Mouse (Mus musculus) heart, embryonic 16.5 days (tissue): ENCODE measurements at regions not wholly inside any gene's neighbourhood (a gene's known extent, or its start where the extent isn't known, plus 50 kb on each side); places are given as distances from the start of the nearest gene placed in this dataset.
A peak's percentile ranks its signal among the peaks of the same experiment; 100 is the strongest.

Experiments
- ATAC-seq: fragments of 200-750 bp; cut with Nextera tagmentation; replicated peaks from 2 replicates; pipeline ENCODE4 v1.8.0; 2017; ENCODE audit warnings: moderate number of reproducible peaks; ENCODE audit not compliant: insufficient read depth, low FRiP score; ENCODE audit errors: extremely low read depth
- H3K27ac ChIP-seq: fragments of 300-500 bp; sonication (generic); 2 replicates; pipeline ENCODE4 v1.5.1; 2014; ENCODE audit warnings: mild to moderate bottlenecking, low read length, control low read depth, moderate library complexity
- H3K27me3 ChIP-seq: fragments of 300-500 bp; sonication (generic); 2 replicates; pipeline ENCODE4 v1.6.1; 2014; ENCODE audit warnings: low read length, mixed read lengths; ENCODE audit not compliant: control insufficient read depth, insufficient read depth
- H3K36me3 ChIP-seq: fragments of 300-500 bp; sonication (generic); 2 replicates; pipeline ENCODE4 v1.6.1; 2014; ENCODE audit not compliant: control insufficient read depth, insufficient read depth
- H3K4me1 ChIP-seq: fragments of 300-500 bp; sonication (generic); 2 replicates; pipeline ENCODE4 v1.6.1; 2014; ENCODE audit warnings: low read length, mixed read lengths; ENCODE audit not compliant: control insufficient read depth, insufficient read depth
- H3K4me2 ChIP-seq: fragments of 300-500 bp; sonication (generic); 2 replicates; pipeline ENCODE4 v1.6.1; 2014; ENCODE audit warnings: low read depth, mild to moderate bottlenecking, control low read depth, low read length
- H3K4me3 ChIP-seq: fragments of 300-500 bp; sonication (generic); 2 replicates; pipeline ENCODE4 v1.5.1; 2014; ENCODE audit warnings: mild to moderate bottlenecking, control low read depth, low read length
- H3K9ac ChIP-seq: fragments of 300-500 bp; sonication (generic); 2 replicates; pipeline ENCODE4 v1.6.1; 2014; ENCODE audit warnings: low read length, control low read depth
- H3K9me3 ChIP-seq: fragments of 300-500 bp; sonication (generic); replicated peaks from 2 replicates; pipeline ENCODE4 v1.6.1; 2016; ENCODE audit warnings: low read length; ENCODE audit not compliant: control insufficient read depth
- WGBS: fragments of 180-500 bp; shearing (Covaris S2); extraction: QIAGEN DNeasy Blood & Tissue Kit; methylation state at CpG from one replicate; pipeline ENCODE4 v1.1.7; 2014; 5-methylcytosine and 5-hydroxymethylcytosine counted together

DNA sequence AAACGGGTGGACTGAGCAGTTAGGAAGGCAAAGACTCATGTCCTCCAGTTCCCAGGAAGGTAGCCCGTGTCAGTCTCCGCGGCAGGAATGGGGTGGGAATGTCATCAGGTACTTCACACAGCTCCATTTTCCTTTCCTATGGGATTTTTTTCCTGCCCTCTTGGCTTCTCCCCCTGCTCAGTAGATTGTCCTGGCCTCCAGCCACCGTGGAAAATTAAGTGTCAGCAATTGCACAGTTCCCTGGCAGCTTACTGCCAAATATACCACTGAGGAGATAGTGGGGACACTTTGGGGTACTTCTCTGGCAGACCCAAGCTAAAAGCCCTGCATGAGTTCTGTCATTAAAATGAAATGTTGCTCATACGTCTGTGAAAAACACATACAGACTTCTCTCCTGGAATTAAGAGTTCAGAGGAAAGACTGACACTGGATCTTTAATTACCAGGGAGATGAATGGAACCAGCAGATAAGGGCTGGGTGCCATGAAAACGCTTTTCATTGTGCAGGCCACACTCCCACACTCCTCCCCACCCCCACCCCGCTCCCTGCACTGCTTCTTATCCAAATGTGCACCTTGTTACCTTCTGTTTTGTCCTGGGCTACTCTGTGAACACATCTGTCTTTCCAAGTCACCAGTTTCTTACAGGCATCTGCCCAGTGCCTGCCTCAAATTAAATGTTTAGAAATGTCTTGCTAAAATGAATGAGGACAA, 210.1 kb upstream of the Slit2 start:
- Histone ChIP-seq H3K9me3 (no peaks in the 10 kb centered on the region), H3K4me1 (peaks cover 4% of the 10 kb centered on the region; the same call in 1 of the 2 replicates), H3K36me3 (no peaks in the 10 kb centered on the region), H3K27ac (peak overlapping the region; percentile 63), H3K4me2 (peak overlapping the region; percentile 31), H3K9ac (no peak overlapping the region), H3K4me3 (no peak overlapping the region), H3K27me3 (no peaks in the 10 kb centered on the region)
- 25% methylated on average over 8 of the region's 8 CpGs for WGBS
- peak; percentile 82 for ATAC-seq

DNA sequence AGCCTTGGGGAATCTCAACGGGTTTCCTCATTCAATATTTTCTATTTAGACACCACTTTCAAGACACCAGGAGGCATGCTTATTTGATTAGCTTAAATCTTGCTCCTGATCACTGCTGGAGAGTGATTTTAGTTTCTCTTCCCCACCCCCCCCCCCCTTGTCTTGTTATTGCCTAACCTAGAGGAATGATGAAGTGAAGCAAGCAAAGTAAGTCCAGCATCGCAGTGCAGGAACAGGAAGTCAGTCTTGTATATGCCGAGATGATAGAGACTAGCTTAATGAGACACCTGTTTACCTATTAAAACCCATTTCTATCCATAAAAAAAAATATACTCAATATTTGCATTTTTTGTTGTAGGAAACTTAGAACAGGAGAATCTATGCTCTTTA, 209.6 kb upstream of the Slit2 start:
- H3K36me3 ChIP-seq = no peaks in the 10 kb centered on the region
- H3K27me3 ChIP-seq = no peaks in the 10 kb centered on the region
- no peak overlapping the region for H3K9ac ChIP-seq
- H3K4me3 ChIP-seq = no peak overlapping the region
- no peak for ATAC-seq
- no peaks in the 10 kb centered on the region for H3K9me3 ChIP-seq
- WGBS = 59% methylated on average over 3 of the region's 3 CpGs
- H3K27ac ChIP-seq = no peak overlapping the region; the same call in 1 of the 2 replicates
- H3K4me1 ChIP-seq = peaks cover 4% of the 10 kb centered on the region; the same call in 1 of the 2 replicates
- no peak overlapping the region for H3K4me2 ChIP-seq

DNA sequence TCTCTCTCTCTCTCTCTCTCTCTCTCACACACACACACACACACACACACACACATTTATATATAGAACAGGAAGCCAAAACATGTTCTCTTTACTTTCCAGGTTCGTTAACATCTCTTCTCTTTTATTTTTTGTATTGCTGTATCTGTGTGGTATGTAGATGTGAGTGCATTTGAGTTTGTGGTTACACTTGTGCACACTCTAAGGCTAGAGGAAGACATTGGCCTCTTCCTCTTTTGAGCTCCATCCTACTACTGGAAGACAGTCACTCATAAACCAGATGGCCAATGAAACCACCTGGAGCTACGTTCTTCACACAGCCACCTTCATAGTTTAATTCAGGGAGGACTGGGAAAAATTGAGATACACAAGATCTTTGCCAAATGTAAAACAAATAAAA, 202.1 kb upstream of the Slit2 start:
- no peak overlapping the region for H3K4me3 ChIP-seq
- no peak overlapping the region for H3K4me2 ChIP-seq
- no peak overlapping the region for H3K27ac ChIP-seq
- H3K9me3 ChIP-seq = no peaks in the 10 kb centered on the region
- 54% methylated on average over 2 of the region's 2 CpGs for WGBS
- no peak for ATAC-seq
- H3K9ac ChIP-seq = no peak overlapping the region
- peaks cover 3% of the 10 kb centered on the region; the same call in 1 of the 2 replicates for H3K4me1 ChIP-seq
- H3K36me3 ChIP-seq = no peaks in the 10 kb centered on the region
- H3K27me3 ChIP-seq = no peaks in the 10 kb centered on the region

DNA sequence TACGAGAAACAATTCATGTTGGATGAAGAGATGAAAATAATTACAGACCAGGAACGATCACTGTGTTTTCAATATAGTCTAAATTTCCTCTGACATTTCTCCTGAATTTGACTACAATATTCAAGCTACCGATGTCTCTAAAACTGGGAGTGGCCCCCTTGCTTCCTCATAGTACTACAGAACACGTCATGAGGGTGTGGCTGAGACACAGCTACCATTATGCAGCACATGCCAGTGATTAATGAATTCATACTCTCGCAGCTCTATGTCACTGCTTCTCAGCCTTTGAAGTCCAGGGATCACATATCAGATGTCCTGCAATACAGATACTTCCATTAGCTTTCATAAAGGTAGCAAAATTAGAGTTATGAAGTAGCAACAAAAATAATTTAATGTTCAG, 201.3 kb upstream of the Slit2 start:
- Histone ChIP-seq H3K27ac (no peak overlapping the region), H3K27me3 (no peaks in the 10 kb centered on the region), H3K9me3 (no peaks in the 10 kb centered on the region), H3K9ac (no peak overlapping the region), H3K4me3 (no peak overlapping the region), H3K4me1 (peaks cover 3% of the 10 kb centered on the region; the same call in 1 of the 2 replicates), H3K4me2 (no peak overlapping the region), H3K36me3 (no peaks in the 10 kb centered on the region)
- WGBS = 65% methylated on average over 5 of the region's 5 CpGs
- no peak for ATAC-seq

DNA sequence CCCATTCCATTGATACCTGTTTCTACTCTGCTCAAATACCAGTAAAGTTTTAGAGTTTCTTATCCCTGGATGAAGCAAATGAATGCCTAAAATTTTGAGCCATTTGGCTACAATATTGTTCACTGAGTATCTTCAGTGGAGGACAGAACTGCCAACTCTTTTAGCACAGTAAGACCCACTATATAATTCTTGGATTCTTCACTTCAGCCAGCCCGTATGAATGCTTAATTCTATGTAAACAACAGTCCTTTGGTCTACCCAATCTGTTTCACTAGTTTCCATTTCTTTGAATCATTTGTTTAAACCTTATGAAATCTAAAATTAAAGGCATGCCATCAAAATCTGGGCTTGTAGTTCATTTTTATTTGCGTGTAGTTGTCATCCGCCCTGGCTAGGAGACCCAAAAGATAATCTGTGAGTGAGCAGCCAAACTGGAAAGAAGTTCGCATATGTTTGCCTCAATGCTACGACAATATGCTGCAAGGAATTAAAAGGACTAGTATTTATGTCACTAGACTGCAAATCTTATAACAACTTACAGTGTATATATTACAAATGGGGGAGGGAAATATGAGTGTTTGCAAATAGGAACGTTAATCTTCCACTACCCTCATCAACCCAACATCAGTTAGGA, 188.2 kb upstream of the Slit2 start:
- no peak for ATAC-seq
- no peak overlapping the region for H3K4me2 ChIP-seq

DNA sequence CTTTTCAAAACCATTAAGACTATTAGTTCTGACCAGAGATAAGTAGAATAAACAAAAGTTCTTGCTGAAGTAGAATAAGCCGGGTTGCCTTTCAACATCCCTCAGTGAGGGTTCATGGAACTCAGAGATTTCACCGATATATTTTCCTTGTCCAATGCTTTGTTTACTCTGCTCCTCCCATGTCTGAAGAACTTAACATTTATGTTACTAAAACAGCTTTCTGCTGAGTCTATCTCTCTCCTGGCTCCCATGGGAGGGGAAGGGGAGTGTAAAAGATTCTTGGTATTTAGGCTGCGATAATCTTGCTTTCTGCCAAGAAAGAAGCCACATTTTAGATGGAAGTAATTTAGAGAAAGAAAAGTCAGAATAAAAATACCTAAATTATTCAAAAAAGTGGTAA, 187.7 kb upstream of the Slit2 start:
- Histone ChIP-seq H3K4me1 (no peaks in the 10 kb centered on the region), H3K9me3 (no peaks in the 10 kb centered on the region), H3K4me3 (no peak overlapping the region), H3K4me2 (no peak overlapping the region), H3K27me3 (no peaks in the 10 kb centered on the region), H3K36me3 (no peaks in the 10 kb centered on the region), H3K27ac (no peak overlapping the region), H3K9ac (no peak overlapping the region)
- 46% methylated on average over 3 of the region's 3 CpGs for WGBS
- ATAC-seq = no peak

More for the DNA sequence above, 188.2 kb upstream of the Slit2 start:
- H3K4me3 ChIP-seq = no peak overlapping the region
- no peak overlapping the region for H3K27ac ChIP-seq
- no peaks in the 10 kb centered on the region for H3K4me1 ChIP-seq
- WGBS = 52% methylated on average over 6 of the region's 6 CpGs
- H3K27me3 ChIP-seq = no peaks in the 10 kb centered on the region
- H3K9ac ChIP-seq = no peak overlapping the region
- no peaks in the 10 kb centered on the region for H3K36me3 ChIP-seq
- H3K9me3 ChIP-seq = no peaks in the 10 kb centered on the region

DNA sequence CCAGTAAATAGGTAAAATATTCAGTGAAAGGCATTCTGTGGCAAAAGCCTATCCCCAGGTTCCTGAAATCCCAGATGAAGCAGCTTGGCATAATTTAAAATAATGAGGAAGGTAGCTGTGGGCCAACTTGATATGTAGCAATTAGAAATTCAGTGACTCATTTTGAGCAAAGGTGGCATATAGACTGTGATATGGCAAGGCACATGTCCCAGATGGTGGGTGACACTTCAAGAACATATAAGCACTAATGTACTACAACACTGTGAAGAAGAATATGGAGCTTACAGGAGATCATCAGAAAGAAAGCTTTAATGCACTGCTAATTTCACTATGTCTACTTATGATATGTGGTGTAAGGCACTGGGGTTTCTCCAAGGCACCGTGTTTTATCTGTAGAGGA, 162.0 kb upstream of the Slit2 start:
- Histone ChIP-seq H3K9me3 (no peaks in the 10 kb centered on the region), H3K9ac (no peak overlapping the region), H3K4me3 (no peak overlapping the region), H3K4me2 (no peak overlapping the region), H3K27ac (no peak overlapping the region), H3K4me1 (no peaks in the 10 kb centered on the region), H3K36me3 (no peaks in the 10 kb centered on the region), H3K27me3 (no peaks in the 10 kb centered on the region)
- no peak for ATAC-seq
- 79% methylated on average over 1 of the region's 1 CpGs for whole genome bisulfite sequencing

DNA sequence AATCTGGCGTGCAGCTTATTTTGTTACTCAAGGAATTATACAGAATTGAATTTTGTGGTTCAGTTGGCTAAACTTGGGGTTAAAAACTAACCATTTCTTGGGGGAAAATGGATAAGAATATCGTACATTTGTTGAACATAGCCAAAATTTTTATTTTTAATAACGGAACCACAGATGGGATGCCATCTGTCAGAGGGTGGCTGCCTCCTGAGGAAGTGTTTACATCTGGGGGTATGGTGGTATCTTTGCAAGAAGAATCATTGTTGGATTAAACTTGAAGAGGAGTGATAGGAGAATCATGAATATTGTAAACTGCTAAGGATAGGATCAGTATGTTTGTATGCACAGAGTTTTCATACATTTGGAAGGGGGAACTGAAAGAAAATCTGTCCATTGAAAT, 144.9 kb upstream of the Slit2 start:
- Histone ChIP-seq H3K27ac (no peak overlapping the region), H3K4me3 (no peak overlapping the region), H3K4me2 (no peak overlapping the region), H3K9ac (no peak overlapping the region), H3K27me3 (no peaks in the 10 kb centered on the region), H3K9me3 (0 out of 2 replicates have a peak, but pooled peaks cover 2% of the 10 kb centered on the region), H3K4me1 (no peaks in the 10 kb centered on the region), H3K36me3 (no peaks in the 10 kb centered on the region)
- ATAC-seq = no peak
- WGBS = 82% methylated on average over 3 of the region's 3 CpGs

DNA sequence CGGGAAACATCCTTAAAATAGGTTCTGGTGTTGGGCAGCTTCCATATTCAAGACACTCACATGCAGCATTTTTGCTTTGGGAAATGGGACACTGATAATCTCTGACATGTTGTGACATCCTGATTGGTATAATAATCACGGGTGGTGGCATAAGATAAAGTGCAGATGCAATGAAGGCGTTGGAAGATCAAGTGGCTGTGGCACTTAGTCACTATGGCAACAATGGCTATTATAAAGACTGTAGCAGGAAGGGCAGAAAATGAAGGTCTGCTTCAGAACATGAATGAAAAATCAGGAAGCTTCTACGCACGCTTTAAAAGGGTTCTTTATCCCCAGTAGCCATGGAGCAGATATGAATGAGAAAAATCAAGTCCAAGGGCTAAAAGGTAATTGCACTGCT, 113.2 kb upstream of the Slit2 start:
- Histone ChIP-seq H3K27ac (no peak overlapping the region), H3K9me3 (no peaks in the 10 kb centered on the region), H3K27me3 (no peaks in the 10 kb centered on the region), H3K4me3 (no peak overlapping the region), H3K4me1 (no peaks in the 10 kb centered on the region), H3K4me2 (no peak overlapping the region), H3K9ac (no peak overlapping the region), H3K36me3 (no peaks in the 10 kb centered on the region)
- ATAC-seq = peak; percentile 63
- WGBS = 28% methylated on average over 5 of the region's 5 CpGs
